Mouse (Mus musculus): ENCODE results near the gene Prkab2.

GRCm38 (mm10) chr3:97651604-97652003 is 6.4 kb upstream of the Prkab2 start:
- TF ChIP-seq POLR2AphosphoS2 (IDR thresholded peaks at IDR 0.05; ENCODE audit: insufficient read length, low read depth) (no peak), POLR2A (IDR thresholded peaks at IDR 0.05; ENCODE audit: insufficient read length, low read depth) (no peak), CEBPB (IDR thresholded peaks at IDR 0.05; ENCODE audit: insufficient read depth, poor library complexity, severe bottlenecking) (no peak), MYOG (IDR thresholded peaks at IDR 0.05; ENCODE audit: control insufficient read depth in 1 of 3, insufficient read depth in 1 of 3, insufficient read length in 2 of 3, low read depth in 2 of 3) (no peak), E2F4 (IDR thresholded peaks at IDR 0.05; ENCODE audit: insufficient read depth) (no peak), USF1 (IDR thresholded peaks at IDR 0.05; ENCODE audit: low read depth) (no peak), SRF (IDR thresholded peaks at IDR 0.05; ENCODE audit: control insufficient read depth, insufficient read length, low read depth) (no peak), MAX (IDR thresholded peaks at IDR 0.05; ENCODE audit: low read depth) (no peak), TCF12 (IDR thresholded peaks at IDR 0.05; ENCODE audit: insufficient read depth, poor library complexity, severe bottlenecking) (no peak)

All from myocyte (in vitro differentiated cells).